Mouse (Mus musculus): ENCODE measurements around the gene Ppip5k1. TPM values are rescaled to one million over a fixed set of nuclear protein-coding genes. Genes with fewer than 3 reads are reported as not detected.

The Ppip5k1 gene
- 10 to 100 TPM; 13.9 to 14.4 TPM for total RNA-seq (2023)

DNA sequence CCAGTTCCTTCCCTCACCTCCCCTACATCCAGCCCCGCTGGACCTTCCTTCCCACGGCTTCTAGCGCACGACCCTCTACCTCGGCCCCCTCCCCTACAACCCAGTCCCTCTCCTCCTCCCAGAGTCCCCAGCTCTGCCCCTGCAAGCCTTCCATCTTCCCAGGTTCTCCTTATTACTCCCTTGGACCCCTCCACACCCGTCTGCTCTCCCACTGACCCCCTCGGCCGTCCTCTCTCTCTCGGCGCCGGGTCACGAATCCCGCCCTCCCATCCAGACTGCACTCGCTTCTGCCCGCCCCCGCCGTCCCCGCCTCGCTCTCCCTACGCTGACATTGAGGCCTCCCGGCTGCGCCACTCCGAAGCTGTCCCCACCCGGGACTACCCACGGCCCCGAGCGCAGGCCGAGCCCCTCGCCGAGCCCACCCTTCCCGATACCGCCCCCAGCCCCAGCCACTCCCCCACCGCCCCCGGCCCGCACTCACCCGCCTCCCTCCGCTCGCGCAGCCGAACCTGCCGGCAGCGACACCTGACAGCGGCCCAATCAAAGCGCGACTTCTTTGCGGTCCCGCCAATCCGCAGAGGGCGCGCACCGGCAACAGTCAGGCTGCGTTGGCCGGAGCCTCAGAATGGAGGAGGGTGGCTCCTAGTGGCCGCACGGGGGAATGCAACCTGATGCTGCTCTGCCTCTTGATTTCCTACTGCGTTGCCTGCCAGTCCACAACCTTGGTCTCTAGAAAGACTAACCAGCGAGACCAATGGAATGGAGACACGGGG lies at the start of gene Ppip5k1:
Gene Ppip5k1 (minus strand): TSS at position 577 of the 773 bp plus-strand sequence.

DNA sequence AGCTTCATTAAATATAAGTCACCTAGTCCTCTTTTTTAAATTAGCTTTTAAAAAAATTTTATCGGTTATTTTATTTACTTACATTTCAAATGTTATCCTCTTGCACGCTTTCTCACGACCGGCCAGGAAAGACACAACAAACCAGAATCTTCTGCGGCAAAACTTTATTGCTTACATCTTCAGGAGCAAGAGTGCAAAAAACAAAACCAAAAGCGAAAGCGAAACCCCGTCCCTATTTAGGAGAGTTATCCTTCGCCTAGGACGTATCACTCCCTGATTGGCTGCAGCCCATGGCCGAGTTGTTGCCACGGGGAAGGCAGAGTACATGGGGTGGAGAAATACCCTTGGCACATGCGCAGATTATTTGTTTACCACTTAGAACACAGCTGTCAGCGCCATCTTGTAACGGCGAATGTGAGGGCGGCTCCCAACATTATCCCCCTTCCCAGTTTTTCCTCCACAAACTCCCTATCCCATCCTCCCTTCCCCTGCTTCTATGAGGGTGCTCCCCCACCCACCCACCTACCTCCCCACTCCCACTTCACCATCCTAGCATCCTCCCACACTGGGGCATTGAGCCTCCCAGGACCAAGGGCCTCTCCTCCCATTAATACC lies 31.9 kb upstream of the Ppip5k1 start, which contains the start of gene Strc:
Gene Strc (minus strand): TSS at position 208 of the 615 bp plus-strand sequence.

DNA sequence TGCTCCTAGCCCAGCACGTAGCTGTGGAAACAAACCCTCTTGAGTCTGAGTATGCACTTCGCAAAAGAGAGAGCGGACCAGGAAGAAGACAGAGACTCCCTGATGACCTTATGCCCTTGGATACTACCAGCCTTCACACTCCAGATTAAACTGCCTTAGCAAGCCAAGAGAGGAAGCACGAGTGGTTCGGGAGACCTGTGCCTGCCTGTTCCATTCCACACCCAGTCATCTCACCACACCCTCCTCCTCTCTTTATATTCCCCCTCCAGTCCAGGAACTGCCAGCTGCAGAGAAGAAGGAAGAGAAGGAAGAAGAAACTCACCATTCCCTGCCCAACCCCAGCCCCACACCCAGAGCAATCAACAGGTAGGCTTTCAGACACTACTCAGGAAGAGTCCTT lies 2.3 kb upstream of the Ppip5k1 start, which contains the start of gene Ckmt1:
Gene Ckmt1 (plus strand): TSS at position 221 of the 400 bp plus-strand sequence.

DNA sequence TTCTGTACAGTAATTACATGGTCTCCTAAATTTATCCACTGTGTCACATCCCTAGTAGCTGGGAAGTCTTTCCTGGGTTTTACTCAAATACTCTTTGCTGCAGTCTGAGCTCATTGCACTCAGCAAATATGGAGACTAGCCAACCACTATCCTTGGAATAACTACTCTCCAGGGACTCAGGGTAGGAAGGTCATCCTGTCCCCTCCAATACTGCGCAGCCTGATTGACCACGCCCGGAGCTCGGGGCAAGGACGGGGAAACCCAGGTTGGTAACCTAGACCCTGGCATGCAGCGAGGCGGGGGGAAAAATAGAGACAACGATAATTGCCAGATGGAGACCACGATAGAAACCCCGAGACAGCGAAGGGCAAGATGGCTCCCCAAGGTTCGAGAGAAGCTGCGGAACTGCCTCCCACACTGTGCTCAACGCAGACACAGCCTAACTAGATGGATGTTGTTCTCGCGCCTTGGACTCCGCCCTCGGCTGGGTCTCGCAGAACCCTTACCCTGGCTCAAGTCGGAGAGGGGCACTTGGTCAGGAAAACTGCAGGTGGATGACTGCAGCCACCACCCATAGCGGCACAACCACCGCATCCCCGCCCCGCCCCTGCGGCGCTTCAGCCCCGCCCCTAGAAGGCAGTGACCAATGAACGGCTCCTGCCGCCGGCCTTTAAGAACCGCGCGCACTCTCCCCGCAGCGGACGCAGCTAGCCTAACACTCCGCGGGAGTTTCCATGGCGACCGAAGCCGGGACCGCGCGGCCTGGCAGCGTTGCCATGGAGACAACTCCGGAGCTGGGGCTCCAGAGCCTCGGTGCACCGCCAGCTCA lies 66.1 kb downstream of the Ppip5k1 start, which contains the start of gene Map1a:
Gene Map1a (plus strand): TSS at position 700 of the 829 bp plus-strand sequence.

DNA sequence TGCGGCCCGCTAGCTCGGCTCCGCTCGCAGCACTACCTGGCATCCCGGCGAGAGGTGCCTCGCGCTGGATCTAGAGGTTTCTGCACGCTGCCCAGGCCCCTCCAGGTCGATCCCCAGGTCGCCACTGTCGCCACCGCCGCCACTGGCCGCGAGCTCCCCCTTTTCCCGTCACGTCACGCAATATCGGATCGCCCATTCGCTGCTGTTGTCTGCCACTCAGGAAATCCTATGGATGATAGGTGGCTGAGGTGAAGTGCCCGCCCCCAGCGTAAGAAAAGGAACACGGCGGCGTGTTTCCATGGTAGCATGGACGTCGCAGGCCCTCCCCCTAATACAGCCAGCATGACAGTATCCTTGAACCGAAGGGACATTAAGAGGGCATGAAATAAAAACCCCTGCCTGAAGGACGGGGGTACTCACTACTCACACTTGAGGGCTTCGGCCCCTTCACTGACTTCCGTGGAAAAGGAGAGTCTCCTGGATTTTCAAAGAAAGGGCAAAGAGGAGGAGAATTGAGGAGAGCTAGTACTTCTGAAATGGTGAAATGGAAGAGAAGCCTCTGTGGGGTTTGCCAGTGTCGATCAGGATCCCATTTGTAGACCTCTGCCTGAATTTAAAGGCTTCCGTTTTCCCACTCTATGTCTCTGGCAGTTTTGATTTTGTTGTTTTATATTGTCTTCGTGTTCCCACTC lies 83.8 kb downstream of the Ppip5k1 start, which contains the start of gene Trp53bp1:
Gene Trp53bp1 (minus strand): TSS at position 172 of the 692 bp plus-strand sequence.

Other genes starting within 250 kb of the Ppip5k1 start
- gene Tgm7, start 245.6 kb downstream of the Ppip5k1 start, total RNA-seq (2023) = not detected
- 1 to 10 TPM; 6.4 to 8.8 TPM for gene Adal, start 215.0 kb downstream of the Ppip5k1 start, total RNA-seq (2023)
- gene Lcmt2, start 214.7 kb downstream of the Ppip5k1 start, total RNA-seq (2023) = 1 to 10 TPM; 5.0 to 5.8 TPM
- 10 to 100 TPM; 53.2 to 54.1 TPM for gene Tubgcp4, start 184.7 kb downstream of the Ppip5k1 start, total RNA-seq (2023)
- gene Zscan29, start 184.3 kb downstream of the Ppip5k1 start, total RNA-seq (2023) = 10 to 100 TPM; 21.2 to 25.5 TPM
- 10 to 100 TPM; 28.9 to 29.0 TPM for gene Trp53bp1, start 84.0 kb downstream of the Ppip5k1 start, total RNA-seq (2023)
- 1 to 10 TPM in 1 of 2 experiments, under 1 TPM in 1; 0.18 to 1.5 TPM for gene Map1a, start 65.8 kb downstream of the Ppip5k1 start, total RNA-seq (2023)
- gene Ckmt1, start 2.3 kb upstream of the Ppip5k1 start, total RNA-seq (2023) = not detected
- gene Strc, start 31.8 kb upstream of the Ppip5k1 start, total RNA-seq (2023) = not detected
- 100 to 1,000 TPM; 262 to 273 TPM for gene Pdia3, start 58.4 kb upstream of the Ppip5k1 start, total RNA-seq (2023)
- 1 to 10 TPM; 1.8 to 2.4 TPM for gene Catsper2, start 58.4 kb upstream of the Ppip5k1 start, total RNA-seq (2023)
- gene Ell3, start 88.9 kb upstream of the Ppip5k1 start, total RNA-seq (2023) = under 1 TPM in 1 of 2 experiments, not detected in 1; 0.94 TPM
- gene Serf2, start 93.8 kb upstream of the Ppip5k1 start, total RNA-seq (2023) = 100 to 1,000 TPM; 409 to 493 TPM
- 10 to 100 TPM; 27.3 to 57.8 TPM for gene Hypk, start 97.9 kb upstream of the Ppip5k1 start, total RNA-seq (2023)
- not detected for gene Serinc4, start 101.4 kb upstream of the Ppip5k1 start, total RNA-seq (2023)
- gene Mfap1b, start 118.7 kb upstream of the Ppip5k1 start, total RNA-seq (2023) = 10 to 100 TPM; 31.8 to 35.6 TPM
- gene Mfap1a, start 151.3 kb upstream of the Ppip5k1 start, total RNA-seq (2023) = 10 to 100 TPM; 28.5 to 35.8 TPM
- 1 to 10 TPM; 5.1 to 5.9 TPM for gene Wdr76, start 151.3 kb upstream of the Ppip5k1 start, total RNA-seq (2023)